Mouse (Mus musculus): ENCODE measurements around the gene Cfap77. TPM values are rescaled to one million over a fixed set of nuclear protein-coding genes. Genes with fewer than 3 reads are reported as not detected.

The Cfap77 gene
- total RNA-seq, 2 experiments from 2014 or later: 0.26 to 0.27 TPM

- DNase-seq (ENCODE audit: low spot score in 2 of 2): no peak
Observed at GRCm38 (mm10) chr2:28908389-28909153, 146.3 kb downstream of the Cfap77 start.

DNA sequence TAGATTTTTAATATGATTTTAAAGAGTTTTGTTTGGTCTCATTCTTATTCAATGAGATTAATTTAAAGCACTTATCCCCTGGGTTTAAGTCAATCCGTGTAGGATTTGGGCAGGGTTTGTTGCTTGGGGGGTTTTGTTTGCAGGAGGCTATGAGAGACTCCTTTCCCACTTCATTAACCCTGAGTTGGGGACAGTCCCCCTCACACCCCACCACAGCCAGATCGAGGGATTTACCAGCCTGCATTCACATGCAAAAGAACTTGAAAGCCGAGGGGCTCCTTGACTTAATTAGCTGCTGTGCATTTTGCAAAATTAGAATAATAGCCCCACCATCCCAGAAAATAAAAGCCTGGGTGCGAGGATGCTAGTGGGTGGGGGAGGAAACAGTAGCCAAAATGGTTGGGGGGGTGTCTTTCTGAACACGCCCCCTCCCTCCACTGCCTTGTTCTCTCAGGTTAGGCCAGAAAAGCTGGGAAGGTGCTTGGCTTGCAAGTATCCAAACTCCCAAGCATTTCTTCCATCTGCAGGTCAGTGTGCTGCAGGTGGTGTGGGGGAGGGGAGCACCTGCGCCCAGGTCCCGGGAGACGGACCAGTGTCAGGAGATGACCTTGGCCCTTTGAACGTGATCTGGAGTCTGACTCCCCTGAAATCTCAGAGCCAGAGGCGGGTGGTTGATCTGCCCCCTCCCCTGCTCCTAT lies 147.0 kb downstream of the Cfap77 start:
- no peak for DNase-seq (ENCODE audit: low spot score in 2 of 2)

- no peak for DNase-seq (ENCODE audit: low spot score in 2 of 2)
Observed at GRCm38 (mm10) chr2:28905561-28905960, 149.3 kb downstream of the Cfap77 start.

DNA sequence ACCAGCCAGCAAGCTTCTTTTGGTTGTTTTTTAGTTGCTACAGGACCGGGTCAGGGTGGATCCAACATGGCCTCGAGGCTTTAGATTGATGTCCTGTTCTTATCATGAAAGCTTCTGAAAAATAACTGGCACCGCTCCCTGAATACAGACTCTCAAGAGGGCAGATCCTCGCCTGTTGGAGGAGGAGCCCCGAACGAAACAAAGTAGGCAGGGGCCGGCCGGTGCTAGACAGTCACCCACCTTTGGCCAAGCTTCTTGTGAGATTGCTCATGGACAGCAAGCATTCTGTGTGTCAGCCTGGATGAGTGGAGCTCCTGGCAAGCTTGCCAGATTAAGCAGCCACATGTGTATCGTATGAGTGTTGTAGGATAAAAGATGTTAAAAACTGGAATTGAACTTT lies 150.1 kb downstream of the Cfap77 start:
- no peak for DNase-seq (ENCODE audit: low spot score in 2 of 2)

DNA sequence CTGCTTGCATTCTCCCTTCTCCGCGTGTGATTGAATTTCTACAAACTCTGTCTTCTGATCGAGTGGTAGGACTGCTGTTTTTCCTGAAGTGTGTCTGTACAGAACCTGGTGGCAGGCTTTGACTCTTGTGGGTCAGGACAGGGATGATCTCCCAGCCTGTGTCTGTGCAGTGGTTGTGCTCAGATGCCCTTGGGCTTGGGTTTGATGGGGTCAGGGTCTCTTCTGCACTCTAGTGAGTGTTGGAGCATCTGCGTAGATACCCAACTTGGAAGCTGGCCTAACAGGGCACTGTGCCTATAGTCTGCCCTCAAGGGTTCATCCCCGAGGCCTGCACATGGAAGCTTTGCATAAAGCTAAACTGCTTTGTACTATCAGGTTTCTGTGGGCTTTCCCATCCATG lies 151.0 kb downstream of the Cfap77 start:
- no peak for DNase-seq (ENCODE audit: low spot score in 2 of 2)

GRCm38 (mm10) chr2:28902291-28902690 lies 152.6 kb downstream of the Cfap77 start:
- DNase-seq (ENCODE audit: low spot score in 2 of 2): no peak

DNA sequence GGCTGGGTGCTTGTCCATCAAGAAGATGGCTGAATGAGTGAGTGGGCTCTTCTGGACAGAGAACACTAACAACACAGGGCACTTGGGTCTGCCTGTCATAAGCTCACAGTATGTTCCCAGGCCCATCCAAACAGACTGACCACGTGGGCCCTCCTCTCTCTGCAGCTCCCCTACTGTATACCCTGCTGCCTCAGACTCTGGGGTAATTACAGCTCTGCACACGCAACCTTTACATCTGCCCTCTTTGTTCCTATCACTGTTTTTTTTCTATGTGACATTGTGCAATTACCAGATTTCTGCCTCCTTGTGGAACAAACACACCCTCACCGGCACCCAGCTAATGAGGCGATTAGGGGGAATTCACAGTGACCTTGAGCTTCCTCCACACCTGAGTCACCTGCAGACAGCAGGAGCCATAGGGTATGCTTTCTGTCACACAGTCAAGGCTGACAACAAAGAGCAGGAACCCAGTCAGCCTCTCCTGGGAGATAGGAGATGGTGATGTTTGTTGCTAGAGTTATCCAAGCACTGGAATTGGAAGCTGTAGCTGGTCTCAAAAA lies 157.4 kb downstream of the Cfap77 start:
- no peak for DNase-seq (ENCODE audit: low spot score in 2 of 2)

GRCm38 (mm10) chr2:28895876-28896275 lies 159.0 kb downstream of the Cfap77 start:
- no peak for DNase-seq (ENCODE audit: low spot score in 2 of 2)

GRCm38 (mm10) chr2:28893526-28893925 lies 161.3 kb downstream of the Cfap77 start:
- no peak for DNase-seq (ENCODE audit: low spot score in 2 of 2)

DNA sequence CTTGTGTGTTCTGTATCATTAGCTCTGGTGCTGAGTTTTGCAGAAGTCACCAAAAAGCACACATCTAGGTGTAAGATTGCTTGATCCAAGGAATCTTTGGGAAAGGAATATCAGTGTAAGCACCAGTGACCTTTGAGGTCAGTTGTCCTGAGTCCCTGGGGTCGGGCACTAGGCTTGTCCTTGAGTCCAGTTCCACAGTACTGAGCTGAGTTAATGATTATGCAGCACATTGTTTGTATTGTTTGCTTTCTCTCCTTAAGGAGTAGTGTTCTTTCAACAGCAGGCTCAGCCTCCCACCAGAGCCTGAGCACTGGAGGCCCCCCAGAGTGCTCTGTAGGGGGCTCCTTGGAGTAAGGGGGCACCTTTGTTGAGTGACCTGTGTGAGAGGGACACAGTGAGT lies 162.1 kb downstream of the Cfap77 start:
- no peak for DNase-seq (ENCODE audit: low spot score in 2 of 2)

DNA sequence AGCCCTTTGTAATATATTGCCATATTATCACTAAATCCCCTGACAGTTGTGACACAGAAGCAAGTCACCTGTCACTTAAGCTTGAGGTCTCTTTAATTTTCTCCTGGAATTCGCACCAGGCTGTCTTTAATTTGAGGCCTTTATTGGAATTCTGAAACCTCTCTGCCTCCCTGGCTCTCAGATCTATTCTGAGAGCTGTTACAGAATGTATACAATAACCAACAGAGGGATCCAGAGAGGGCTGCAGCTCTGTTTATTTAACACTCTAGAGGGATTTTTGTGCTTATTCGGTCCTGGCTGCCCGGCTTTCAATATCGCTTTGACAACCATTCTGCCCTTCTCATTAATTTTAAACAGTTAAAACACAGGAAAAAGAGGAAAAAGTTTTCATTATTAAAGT lies 170.0 kb downstream of the Cfap77 start:
- DNase-seq (ENCODE audit: low spot score in 2 of 2): no peak

DNA sequence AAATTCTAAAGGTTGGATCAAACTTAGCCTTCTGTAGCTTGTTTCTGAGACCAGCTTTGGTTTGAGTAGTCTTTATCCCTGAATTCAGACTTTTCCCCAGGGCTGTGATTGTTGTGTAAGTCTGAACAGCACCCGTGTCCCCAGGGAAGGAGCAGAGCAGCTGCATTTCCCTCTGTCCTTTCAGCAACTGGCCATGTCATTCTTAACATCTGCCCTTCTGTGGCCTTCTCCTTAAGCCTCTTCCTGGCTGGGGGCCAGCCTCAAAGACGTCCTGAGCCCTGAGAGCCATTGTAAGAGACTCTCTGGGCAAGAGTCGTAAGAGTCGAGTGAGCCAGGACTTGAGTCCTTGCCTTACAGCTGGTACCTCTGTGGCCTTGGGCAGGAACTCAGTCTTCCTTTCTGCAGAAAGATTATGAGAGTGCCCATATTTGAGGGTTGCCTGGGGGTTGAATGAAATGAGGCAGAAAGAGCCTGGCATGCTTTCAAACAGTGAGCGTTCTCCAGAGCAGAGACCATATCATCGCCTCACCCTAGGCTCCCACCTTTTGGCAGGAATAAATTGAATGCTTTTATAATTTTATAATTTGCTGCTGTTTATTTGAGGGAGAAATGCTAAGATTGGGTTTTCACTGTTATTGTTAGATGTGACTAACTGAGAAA lies 171.9 kb downstream of the Cfap77 start:
- DNase-seq (ENCODE audit: low spot score in 2 of 2): peak in 1 of 2 experiments; percentile 15

- no peak for DNase-seq (ENCODE audit: low spot score in 2 of 2)
Observed at GRCm38 (mm10) chr2:28882047-28882446, 172.8 kb downstream of the Cfap77 start.

DNA sequence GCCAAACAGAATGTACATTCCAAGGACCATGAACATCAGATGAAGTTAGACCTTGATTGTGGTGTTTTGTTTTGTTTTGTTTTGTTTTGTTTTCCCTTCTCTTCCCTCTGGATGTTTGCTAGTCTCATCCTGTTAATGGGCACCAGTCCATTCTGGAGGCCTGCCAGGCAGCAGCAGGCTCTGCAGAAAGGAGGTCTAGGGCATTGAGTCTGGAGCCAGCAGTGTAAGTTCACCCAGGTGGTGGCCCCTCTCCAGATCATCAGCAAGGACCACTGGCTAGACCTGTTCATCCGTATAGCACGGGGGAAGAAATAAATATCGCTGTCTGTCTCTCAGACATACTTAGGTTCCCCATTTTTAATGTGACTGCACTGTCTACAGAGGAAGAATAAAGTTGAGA lies 173.6 kb downstream of the Cfap77 start:
- peak in 1 of 2 experiments; percentile 35 for DNase-seq (ENCODE audit: low spot score in 2 of 2)

Other genes starting within 250 kb of the Cfap77 start
- gene Gtf3c4, start 214.7 kb downstream of the Cfap77 start, total RNA-seq (2021): 10 to 100 TPM; 25.1 to 27.1 TPM
- gene Ddx31, start 214.7 kb downstream of the Cfap77 start, total RNA-seq (2021): 1 to 10 TPM; 4.6 to 7.8 TPM
- not detected for gene Barhl1, start 138.4 kb downstream of the Cfap77 start, total RNA-seq (2021)
- 1 to 10 TPM; 7.2 to 8.8 TPM for gene Ttf1, start 5.2 kb upstream of the Cfap77 start, total RNA-seq (2021)
- 10 to 100 TPM; 32.7 to 35.2 TPM for gene Setx, start 69.1 kb upstream of the Cfap77 start, total RNA-seq (2021)
- 10 to 100 TPM; 11.3 to 13.0 TPM for gene Ntng2, start 197.9 kb upstream of the Cfap77 start, total RNA-seq (2021)